Mouse (Mus musculus): ENCODE results near the gene Gm48551. TPM values are rescaled to one million over a fixed set of nuclear protein-coding genes. Genes with fewer than 3 reads are reported as not detected.
A peak's percentile ranks its signal among the peaks of the same experiment; 100 is the strongest.

Gm48551 gene
- total RNA-seq, 1 experiment from 2014 or later = 5.6 TPM

GRCm38 (mm10) chr10:81378553-81379182, 5.6 kb upstream of the Gm48551 start:
- ATAC-seq (ENCODE audit: extremely low read depth, insufficient number of reproducible peaks, low FRiP score, poor library complexity, severe bottlenecking) = peak; percentile 94

- ATAC-seq (ENCODE audit: extremely low read depth, insufficient number of reproducible peaks, low FRiP score, poor library complexity, severe bottlenecking) = no peak
Observed at GRCm38 (mm10) chr10:81379183-81379553, 5.1 kb upstream of the Gm48551 start.

- ATAC-seq (ENCODE audit: extremely low read depth, insufficient number of reproducible peaks, low FRiP score, poor library complexity, severe bottlenecking) = no peak
Observed at GRCm38 (mm10) chr10:81379809-81380378, 4.4 kb upstream of the Gm48551 start.

- no peak for ATAC-seq (ENCODE audit: extremely low read depth, insufficient number of reproducible peaks, low FRiP score, poor library complexity, severe bottlenecking)
Observed at GRCm38 (mm10) chr10:81382039-81382438, 2.2 kb upstream of the Gm48551 start.

DNA sequence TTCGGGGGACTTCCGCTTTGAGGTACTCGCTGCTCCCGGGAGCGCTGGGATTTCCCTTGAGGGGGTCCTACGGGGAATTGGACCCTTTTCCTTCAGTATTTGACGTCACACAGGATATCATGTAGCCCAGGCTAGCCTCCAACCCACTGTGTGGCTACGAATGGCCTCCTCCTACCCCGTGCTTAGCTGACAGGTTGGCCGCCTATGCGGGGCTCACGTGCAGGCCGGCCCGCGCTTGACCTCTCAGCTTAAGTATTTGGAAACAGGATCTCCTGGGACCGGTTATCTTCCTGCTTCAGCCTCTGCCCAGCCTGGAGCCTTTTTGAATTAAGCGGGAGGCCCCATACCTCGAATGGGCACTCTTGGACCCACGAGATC, 328 bp downstream of the Gm48551 start:
- no peak for ATAC-seq (ENCODE audit: extremely low read depth, insufficient number of reproducible peaks, low FRiP score, poor library complexity, severe bottlenecking)

DNA sequence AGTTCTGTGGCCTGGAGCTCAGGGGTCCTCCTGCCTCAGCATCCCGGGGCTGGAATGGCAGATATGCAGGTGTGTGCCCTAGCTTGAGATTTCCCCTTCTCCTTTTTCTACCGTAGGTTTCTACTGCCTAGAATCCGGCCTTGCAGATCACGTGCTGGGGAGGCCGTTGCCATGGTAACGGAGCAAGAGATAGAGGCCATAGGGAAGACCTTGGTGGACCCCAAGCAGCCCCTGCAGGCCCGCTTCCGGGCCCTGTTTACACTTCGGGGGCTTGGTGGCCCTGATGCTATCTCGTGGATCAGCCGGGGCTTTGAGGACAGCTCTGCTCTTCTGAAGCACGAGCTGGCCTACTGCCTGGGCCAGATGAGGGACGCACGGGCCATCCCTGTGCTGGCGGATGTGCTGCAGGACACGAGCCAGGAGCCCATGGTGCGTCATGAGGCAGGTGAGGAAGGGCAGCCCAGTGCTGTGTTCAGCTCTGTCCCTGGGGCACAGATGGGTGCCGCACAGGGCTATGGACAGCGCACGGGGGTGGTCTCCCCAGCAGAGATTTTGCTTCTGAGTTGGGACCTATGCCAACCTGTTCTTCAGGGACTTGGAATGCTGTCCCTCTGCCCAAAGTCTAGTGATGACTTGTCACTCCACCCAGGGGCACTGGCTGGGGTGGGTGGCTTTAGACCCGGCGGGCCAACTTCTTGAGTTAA, 1.5 kb downstream of the Gm48551 start:
- ATAC-seq (ENCODE audit: extremely low read depth, insufficient number of reproducible peaks, low FRiP score, poor library complexity, severe bottlenecking) = no peak

DNA sequence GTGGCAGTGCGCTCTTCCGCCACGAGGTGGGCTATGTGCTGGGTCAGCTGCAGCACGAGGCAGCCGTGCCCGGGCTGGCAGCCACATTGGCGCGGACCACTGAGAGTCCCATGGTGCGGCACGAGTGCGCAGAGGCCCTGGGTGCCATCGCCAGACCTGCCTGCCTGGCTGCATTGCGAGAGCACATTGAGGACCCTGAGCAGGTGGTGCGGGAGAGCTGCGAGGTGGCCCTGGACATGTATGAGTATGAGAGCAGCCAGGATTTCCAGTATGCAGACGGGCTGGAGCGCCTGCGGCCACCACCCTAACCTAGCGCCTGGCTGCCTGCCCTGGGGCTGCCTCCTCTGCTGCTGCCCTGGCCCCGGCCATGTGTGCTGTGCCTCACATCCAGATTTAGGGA, 3.5 kb downstream of the Gm48551 start:
- ATAC-seq (ENCODE audit: extremely low read depth, insufficient number of reproducible peaks, low FRiP score, poor library complexity, severe bottlenecking) = no peak

GRCm38 (mm10) chr10:81388505-81389055, 4.3 kb downstream of the Gm48551 start, which contains the start of gene Gm48552:
TSS of gene Gm48552 (plus strand) at chr10:81389005.
- no peak for ATAC-seq (ENCODE audit: extremely low read depth, insufficient number of reproducible peaks, low FRiP score, poor library complexity, severe bottlenecking)

DNA sequence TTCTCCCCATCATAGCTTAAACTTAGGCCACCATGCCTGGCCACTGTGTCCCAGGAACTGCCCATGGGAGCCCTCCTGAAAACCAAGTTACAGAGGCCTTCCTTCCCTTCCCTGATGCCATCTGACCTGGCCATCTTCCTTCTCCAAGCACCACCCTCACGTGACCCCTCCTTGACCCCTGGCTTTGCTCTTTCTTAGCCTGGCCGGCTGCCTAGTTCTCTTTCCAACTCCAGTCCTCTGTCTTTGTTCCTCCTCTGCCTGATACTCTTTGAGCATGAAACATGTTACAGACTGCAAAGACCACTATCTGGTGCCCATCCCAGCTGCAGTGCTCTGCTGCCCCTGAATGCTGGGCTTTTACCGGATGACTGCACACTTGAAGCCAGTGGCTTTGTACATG, 5.1 kb downstream of the Gm48551 start:
- no peak for ATAC-seq (ENCODE audit: extremely low read depth, insufficient number of reproducible peaks, low FRiP score, poor library complexity, severe bottlenecking)

- peak; percentile 70 for ATAC-seq (ENCODE audit: extremely low read depth, insufficient number of reproducible peaks, low FRiP score, poor library complexity, severe bottlenecking)
Observed at GRCm38 (mm10) chr10:81389801-81390677, 5.8 kb downstream of the Gm48551 start.

- no peak for ATAC-seq (ENCODE audit: extremely low read depth, insufficient number of reproducible peaks, low FRiP score, poor library complexity, severe bottlenecking)
Observed at GRCm38 (mm10) chr10:81390678-81390965, 6.4 kb downstream of the Gm48551 start.

DNA sequence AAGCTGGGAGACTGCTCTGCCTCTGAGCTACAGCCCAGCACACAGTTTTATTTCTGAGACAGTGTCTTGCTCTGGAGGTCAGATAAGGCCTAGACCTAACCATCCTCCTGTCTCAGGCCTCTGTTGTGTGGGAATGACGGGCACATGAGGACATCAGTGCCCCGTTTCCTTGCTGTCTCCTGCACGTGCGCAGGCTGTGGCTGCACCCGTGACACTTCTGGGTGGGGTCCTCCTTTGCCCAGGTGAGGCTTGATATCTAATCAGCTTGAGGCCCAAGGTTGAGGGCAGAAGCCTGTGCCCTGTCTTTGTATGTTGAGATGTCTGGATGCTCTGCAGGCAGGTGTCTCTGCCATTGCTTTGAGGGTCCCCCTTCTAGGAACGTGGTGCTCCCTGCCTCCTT, 8.0 kb downstream of the Gm48551 start:
- no peak for ATAC-seq (ENCODE audit: extremely low read depth, insufficient number of reproducible peaks, low FRiP score, poor library complexity, severe bottlenecking)

- no peak for ATAC-seq (ENCODE audit: extremely low read depth, insufficient number of reproducible peaks, low FRiP score, poor library complexity, severe bottlenecking)
Observed at GRCm38 (mm10) chr10:81392781-81393185, 8.5 kb downstream of the Gm48551 start, which contains the start of gene Smim24. TSS of gene Smim24 (plus strand) at chr10:81393051.

DNA sequence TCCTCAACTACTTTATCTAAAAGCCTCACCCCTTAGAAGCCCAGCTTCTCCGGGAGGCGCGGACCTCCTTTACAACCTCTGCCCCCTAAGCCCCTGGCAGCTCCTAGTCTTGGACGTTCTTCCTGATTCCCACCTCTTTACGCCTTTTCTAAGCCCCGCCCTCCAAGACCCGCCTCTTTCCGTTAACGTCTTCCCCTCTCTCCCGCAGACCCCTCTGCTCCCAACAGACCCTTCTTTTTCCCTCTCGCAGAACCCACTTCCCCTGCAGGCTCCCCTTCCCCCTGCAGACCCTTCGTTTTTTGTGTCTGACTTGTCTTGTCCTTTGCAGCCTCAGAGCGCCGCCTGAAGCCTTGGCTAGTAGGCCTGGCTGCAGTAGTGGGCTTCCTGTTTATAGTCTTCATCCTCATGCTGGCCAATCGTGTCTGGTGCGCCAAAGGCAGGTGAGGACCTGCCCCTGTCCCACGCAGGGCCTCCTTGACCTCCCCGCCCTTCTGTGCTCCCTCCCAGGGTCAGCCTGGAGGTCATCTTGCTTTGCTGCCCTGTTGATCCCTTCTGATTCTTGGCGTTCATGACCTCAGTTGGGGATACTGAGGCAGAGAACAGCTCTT, 9.3 kb downstream of the Gm48551 start:
- ATAC-seq (ENCODE audit: extremely low read depth, insufficient number of reproducible peaks, low FRiP score, poor library complexity, severe bottlenecking) = no peak

- peak; percentile 49 for ATAC-seq (ENCODE audit: extremely low read depth, insufficient number of reproducible peaks, low FRiP score, poor library complexity, severe bottlenecking)
Observed at GRCm38 (mm10) chr10:81395127-81395526, 10.9 kb downstream of the Gm48551 start.

DNA sequence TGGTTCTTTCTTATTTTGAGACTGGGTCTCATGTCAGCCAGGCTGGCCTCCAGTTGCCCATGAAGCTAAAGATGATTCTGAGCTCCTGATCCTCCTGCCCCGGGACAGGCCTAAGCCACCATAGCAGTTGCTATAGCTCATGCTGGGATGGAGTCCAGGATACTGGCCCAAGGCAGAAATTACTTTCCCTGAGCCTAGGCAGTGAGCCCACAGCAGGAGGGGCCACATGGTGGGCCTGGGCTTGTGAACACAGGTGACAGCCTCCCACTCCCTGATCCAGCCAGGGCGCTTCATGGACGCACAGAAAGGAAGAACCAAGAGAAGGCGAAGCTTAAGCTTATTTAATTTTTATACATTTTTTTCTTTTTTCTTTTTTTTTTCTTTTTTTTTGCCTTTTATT, 11.6 kb downstream of the Gm48551 start:
- no peak for ATAC-seq (ENCODE audit: extremely low read depth, insufficient number of reproducible peaks, low FRiP score, poor library complexity, severe bottlenecking)

- ATAC-seq (ENCODE audit: extremely low read depth, insufficient number of reproducible peaks, low FRiP score, poor library complexity, severe bottlenecking) = no peak
Observed at GRCm38 (mm10) chr10:81396749-81397148, 12.5 kb downstream of the Gm48551 start.

GRCm38 (mm10) chr10:81399296-81399695, 15.0 kb downstream of the Gm48551 start:
- ATAC-seq (ENCODE audit: extremely low read depth, insufficient number of reproducible peaks, low FRiP score, poor library complexity, severe bottlenecking) = no peak

- ATAC-seq (ENCODE audit: extremely low read depth, insufficient number of reproducible peaks, low FRiP score, poor library complexity, severe bottlenecking) = no peak
Observed at GRCm38 (mm10) chr10:81399798-81400308, 15.6 kb downstream of the Gm48551 start.

Measured in neutrophil, adult 5-6 weeks (primary cell).